In the genomic region with DNA sequence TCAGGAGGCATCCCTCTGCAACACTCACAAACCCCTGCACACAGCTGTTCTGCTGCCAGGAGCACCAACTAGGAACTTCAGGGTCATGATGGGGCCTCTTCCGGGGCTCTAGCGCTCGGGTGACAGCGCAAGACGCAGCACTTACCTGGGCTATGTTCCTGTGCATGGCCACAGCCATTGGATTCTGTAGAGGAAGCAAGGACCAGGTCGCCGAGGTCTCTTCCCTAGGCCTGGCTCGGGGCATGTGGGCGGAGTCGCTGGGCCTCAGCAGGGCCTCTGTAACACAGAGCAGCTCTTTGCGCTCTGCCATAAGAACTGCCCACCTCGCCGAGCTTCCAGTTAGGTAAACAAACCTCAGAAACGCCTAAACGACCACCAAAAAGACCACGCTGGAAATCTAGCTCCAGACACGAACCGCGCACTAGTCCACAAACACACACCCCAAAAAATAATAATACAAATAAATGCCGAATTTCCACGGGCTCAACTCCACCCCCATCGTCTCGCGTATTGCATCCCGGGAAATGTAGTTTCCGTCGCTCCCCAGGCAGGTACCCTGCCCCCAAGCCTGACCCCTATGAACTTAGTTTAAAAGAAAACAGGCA, we compare ENCODE assay signal across 8 mouse cellular contexts. TPM values are rescaled to one million over a fixed set of nuclear protein-coding genes. Genes with fewer than 3 reads are reported as not detected.
A peak's percentile ranks its signal among the peaks of the same experiment; 100 is the strongest.
DNase-seq lines count a peak whose midpoint lies in the region; ATAC-seq lines count a peak whose summit lies in the region.

Gene Zfp551, minus strand, starts transcription at position 507 of the 605 bp plus-strand sequence.

- DNase-seq in adrenal gland, adult 2 months: peak; percentile 85
- peak; percentile 81 for DNase-seq in embryo, embryonic 10.5 days (ENCODE audit: low spot score)
- peak; percentile 17 to 51 for DNase-seq in gastrocnemius, postnatal 36 days
- DNase-seq in intestine, embryonic 14.5 days (ENCODE audit: low spot score): peak; percentile 83
- peak; percentile 23 to 80 for DNase-seq in left cerebral cortex, postnatal 10 days (ENCODE audit: extremely low spot score in 1 of 2, low spot score in 2 of 2)
- peak; percentile 63 for DNase-seq in right cerebral cortex, postnatal 25 days

- H3K27me3 ChIP-seq in intestine, embryonic 14.5 days (replicated peaks; ENCODE audit: control insufficient read depth, insufficient read depth, low read length): no peaks in the 10 kb centered on the region

- no peaks in the 10 kb centered on the region for H3K36me3 ChIP-seq in intestine, embryonic 14.5 days (ENCODE audit: control insufficient read depth, insufficient read depth, low read length)

- WGBS in intestine, embryonic 14.5 days: under 1% methylated on average over 27 of the region's 27 CpGs

- no peaks in the 10 kb centered on the region; the same call in 1 of the 2 replicates for H3K4me1 ChIP-seq in intestine, embryonic 14.5 days (replicated peaks; ENCODE audit: control insufficient read depth, insufficient read depth, low read length)

- no peaks in the 10 kb centered on the region for H3K9me3 ChIP-seq in intestine, embryonic 14.5 days (ENCODE audit: control insufficient read depth, low read length)

- ATAC-seq in intestine, embryonic 14.5 days (replicated peaks; ENCODE audit: low FRiP score, low TSS enrichment, low read depth): peak; percentile 96
- peak; percentile 98 for ATAC-seq in megakaryocyte progenitor cell, adult 5-6 weeks (replicated peaks; ENCODE audit: poor library complexity)
- ATAC-seq in monocyte, adult 5-6 weeks (replicated peaks; ENCODE audit: insufficient number of reproducible peaks, low FRiP score, low TSS enrichment, poor library complexity, severe bottlenecking): no peak; the same call in 1 of the 2 replicates

- intact Hi-C loops in gastrocnemius, postnatal 36 days (cut with DNase I): loop anchor here (5.0 kb wide), 1 partner anchor 55 kb away; the partner anchor contains the start of gene Zfp606
- intact Hi-C loops in left cerebral cortex, postnatal 10 days (cut with DNase I): no loop called here

- peak within 1 kb of the TSS; percentile 72 for H3K4me3 ChIP-seq in intestine, embryonic 14.5 days (ENCODE audit: low read depth, low read length)

- H3K27ac ChIP-seq in intestine, embryonic 14.5 days (ENCODE audit: low read depth): peak within 1 kb of the TSS; percentile 38; the same call in 1 of the 2 replicates

- peak within 1 kb of the TSS; percentile 75 for H3K9ac ChIP-seq in intestine, embryonic 14.5 days (ENCODE audit: low read length)

- peak within 1 kb of the TSS; percentile 69 for H3K4me2 ChIP-seq in intestine, embryonic 14.5 days (ENCODE audit: low read length)

RNA-seq across cellular contexts. Expression of gene Zfp551, which starts in this region (rescaled TPM):
- total RNA-seq in adrenal gland, adult 2 months (2021): 1 to 10 TPM; 3.7 to 6.0 TPM
- polyA plus RNA-seq in adrenal gland, adult 2 months (2012; rRNA removed): 0.38 and 0.52 TPM in 2 replicates
- 1 to 10 TPM; 1.3 to 1.6 TPM for total RNA-seq in gastrocnemius, postnatal 36 days (2021)
- 4.1 and 4.5 TPM in 2 replicates for polyA plus RNA-seq in intestine, embryonic 14.5 days (2014; fragmentation: Nextera tagmentation; extraction: Ambion mirVana)
- total RNA-seq in left cerebral cortex, postnatal 10 days (2021): 1 to 10 TPM; 8.0 to 8.1 TPM
- 0.44 and 0.57 TPM in 2 replicates for total RNA-seq in megakaryocyte progenitor cell, adult 5-6 weeks (2015)
- 1.9 and 2.0 TPM in 2 replicates for total RNA-seq in megakaryocyte progenitor cell, adult 5-6 weeks (2017)
- 1.3 to 2.5 TPM (median 1.7 TPM) in 3 replicates for total RNA-seq in monocyte, adult 5-6 weeks (2017)

Comparison
In these comparisons a context has a peak if more than half of its experiments do, and no peak if none do; other contexts are left out.
1. DNase-seq: peak in every context shown above with its lines; median percentile 85 in adrenal gland, adult 2 months; 83 in intestine, embryonic 14.5 days; 81 in embryo, embryonic 10.5 days; 63 in right cerebral cortex, postnatal 25 days; 52 in left cerebral cortex, postnatal 10 days; 34 in gastrocnemius, postnatal 36 days.